Mouse (Mus musculus) neural tube, embryonic 14.5 days (tissue): ENCODE measurements around the gene Olfr1290. TPM values are rescaled to one million over a fixed set of nuclear protein-coding genes. Genes with fewer than 3 reads are reported as not detected.

Source experiments
- polyA plus RNA-seq: library from polyadenylated mRNA; unstranded; fragments of >200 nt; fragmentation: Nextera tagmentation; extraction: Ambion mirVana; gene quantifications from 2 replicates; pipeline ENCODE4 v1.2.1, GENCODE M21; 2014

The Olfr1290 gene
- polyA plus RNA-seq, 1 experiment from 2014 or later = not detected

Other genes starting within 250 kb of the Olfr1290 start
- not detected in 2 replicates for gene Olfr1276, start 239.3 kb downstream of the Olfr1290 start, polyA plus RNA-seq
- not detected in 2 replicates for gene Olfr1277, start 219.7 kb downstream of the Olfr1290 start, polyA plus RNA-seq
- not detected in 2 replicates for gene Olfr1278, start 203.7 kb downstream of the Olfr1290 start, polyA plus RNA-seq
- gene Olfr1279, start 193.2 kb downstream of the Olfr1290 start, polyA plus RNA-seq = not detected in 2 replicates
- not detected in 2 replicates for gene Olfr1280, start 179.8 kb downstream of the Olfr1290 start, polyA plus RNA-seq
- gene Olfr1281, start 167.3 kb downstream of the Olfr1290 start, polyA plus RNA-seq = not detected in 2 replicates
- gene Olfr1282, start 157.8 kb downstream of the Olfr1290 start, polyA plus RNA-seq = not detected in 2 replicates
- not detected in 2 replicates for gene Olfr1283, start 127.0 kb downstream of the Olfr1290 start, polyA plus RNA-seq
- gene Olfr1284, start 118.3 kb downstream of the Olfr1290 start, polyA plus RNA-seq = not detected in 2 replicates
- not detected in 2 replicates for gene Olfr1286, start 70.7 kb downstream of the Olfr1290 start, polyA plus RNA-seq
- not detected in 2 replicates for gene Olfr1287, start 44.7 kb downstream of the Olfr1290 start, polyA plus RNA-seq
- gene Olfr1288, start 19.7 kb downstream of the Olfr1290 start, polyA plus RNA-seq = not detected in 2 replicates
- gene Olfr1289, start 13.0 kb downstream of the Olfr1290 start, polyA plus RNA-seq = not detected in 2 replicates
- not detected in 2 replicates for gene Olfr1291-ps1, start 3.4 kb upstream of the Olfr1290 start, polyA plus RNA-seq
- gene Olfr1293-ps, start 31.4 kb upstream of the Olfr1290 start, polyA plus RNA-seq = not detected in 2 replicates
- not detected in 2 replicates for gene Olfr1294, start 46.5 kb upstream of the Olfr1290 start, polyA plus RNA-seq
- not detected in 2 replicates for gene Olfr1295, start 75.9 kb upstream of the Olfr1290 start, polyA plus RNA-seq
- gene Olfr1297, start 132.7 kb upstream of the Olfr1290 start, polyA plus RNA-seq = not detected in 2 replicates
- not detected in 2 replicates for gene Olfr1298, start 155.4 kb upstream of the Olfr1290 start, polyA plus RNA-seq
- not detected in 2 replicates for gene Olfr1299, start 167.6 kb upstream of the Olfr1290 start, polyA plus RNA-seq